Mouse (Mus musculus): Measurements from ENCODE around the gene Ccdc81. TPM values are rescaled to one million over a fixed set of nuclear protein-coding genes. Genes with fewer than 3 reads are reported as not detected.

The Ccdc81 gene
- 0.39 and 0.48 TPM in 2 replicates for polyA plus RNA-seq (2015; fragmentation: Nextera tagmentation; extraction: Ambion mirVana)

DNA sequence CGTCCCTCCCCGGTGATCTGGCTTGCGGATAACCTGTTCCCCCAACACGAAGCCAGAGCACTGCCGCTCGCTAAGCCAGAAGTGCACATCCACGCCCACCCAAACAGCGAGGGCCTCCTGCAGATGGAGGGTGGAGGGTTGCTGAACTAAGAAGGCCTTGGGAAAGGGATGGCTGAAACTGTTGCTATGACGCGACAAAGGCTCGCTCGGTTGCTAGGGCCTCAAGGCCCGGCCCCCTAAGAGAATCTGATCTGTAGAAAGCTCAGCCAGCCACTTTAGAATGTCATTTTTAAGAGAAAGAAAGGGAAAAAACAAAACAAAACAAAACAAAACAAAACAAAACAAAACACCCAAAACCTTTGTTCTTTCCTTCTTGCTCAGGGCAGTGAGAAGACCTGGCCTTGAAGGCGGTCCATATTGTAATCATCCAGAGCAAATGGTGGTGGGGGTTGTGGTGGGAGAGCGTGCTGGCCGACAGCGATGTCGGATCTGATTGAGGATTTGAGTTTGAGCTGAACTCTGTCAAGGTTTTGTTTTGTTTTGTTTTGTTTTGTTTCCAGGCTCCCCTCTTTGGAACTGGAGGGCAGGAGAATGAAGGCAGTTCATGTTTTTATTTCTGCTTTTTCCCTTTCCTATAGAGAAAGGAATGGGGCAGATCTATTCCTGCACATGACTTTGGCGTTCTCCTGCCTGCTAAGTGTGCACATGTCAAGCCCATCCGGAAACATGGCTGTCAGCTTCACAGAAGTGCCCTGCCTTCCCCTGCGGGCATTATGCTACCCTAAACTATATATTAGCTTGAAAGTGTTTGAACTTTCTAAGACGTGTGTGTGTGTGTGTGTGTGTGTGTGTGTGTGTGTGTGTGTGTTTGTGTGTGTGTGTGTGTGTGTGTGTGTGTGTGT is at the start of gene Ccdc81:
Gene Ccdc81, minus strand, starts transcription at position 188 of the 902 bp plus-strand sequence.
- Histone ChIP-seq H3K9ac (replicated peaks; ENCODE audit: low read depth, low read length) (no peak within 1 kb of the TSS), H3K27ac (ENCODE audit: low read length) (no peak within 1 kb of the TSS), H3K27me3 (replicated peaks; ENCODE audit: control insufficient read depth, insufficient read depth, low read length) (no peaks in the 10 kb centered on the region), H3K4me3 (replicated peaks; ENCODE audit: low read length) (no peak within 1 kb of the TSS), H3K4me2 (ENCODE audit: low read length) (peak within 1 kb of the TSS; percentile 30), H3K4me1 (replicated peaks; ENCODE audit: control insufficient read depth, insufficient read depth, low read length) (peaks cover 8% of the 10 kb centered on the region), H3K9me3 (ENCODE audit: control insufficient read depth, low read length) (no peaks in the 10 kb centered on the region), H3K36me3 (ENCODE audit: control insufficient read depth, insufficient read depth) (no peaks in the 10 kb centered on the region)
- 27% methylated on average over 22 of the region's 22 CpGs for WGBS
- ATAC-seq, result peak; percentile 84

DNA sequence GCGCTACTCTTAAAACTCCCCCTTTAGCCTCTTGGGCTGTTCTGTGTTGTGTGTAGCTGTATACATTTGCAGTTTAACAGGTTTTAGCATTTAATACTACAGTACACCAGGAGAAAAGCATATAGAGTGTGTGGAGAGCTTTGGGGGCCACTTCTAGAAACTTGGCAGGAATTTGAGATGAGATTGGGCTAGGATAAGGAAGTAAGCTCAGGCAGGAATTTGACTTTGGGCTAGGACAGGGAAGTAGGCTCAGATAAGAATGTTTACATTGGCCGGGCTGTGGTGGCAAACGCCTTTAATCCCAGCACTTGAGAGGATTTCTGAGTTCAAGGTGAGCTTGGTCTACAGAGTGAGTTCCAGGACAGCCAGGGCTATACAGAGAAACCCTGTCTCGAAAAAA is 46.0 kb upstream of the Ccdc81 start:
- 84% methylated on average over 4 of the region's 4 CpGs for WGBS
- H3K27ac ChIP-seq (ENCODE audit: low read length), result no peak overlapping the region
- no peaks in the 10 kb centered on the region for H3K27me3 ChIP-seq (replicated peaks; ENCODE audit: control insufficient read depth, insufficient read depth, low read length)
- H3K36me3 ChIP-seq (ENCODE audit: control insufficient read depth, insufficient read depth), result no peaks in the 10 kb centered on the region; the same call in 1 of the 2 replicates
- H3K4me2 ChIP-seq (ENCODE audit: low read length), result no peak overlapping the region
- no peak overlapping the region for H3K9ac ChIP-seq (replicated peaks; ENCODE audit: low read depth, low read length)
- no peak overlapping the region for H3K4me3 ChIP-seq (replicated peaks; ENCODE audit: low read length)
- H3K4me1 ChIP-seq (replicated peaks; ENCODE audit: control insufficient read depth, insufficient read depth, low read length), result no peaks in the 10 kb centered on the region
- H3K9me3 ChIP-seq (ENCODE audit: control insufficient read depth, low read length), result no peaks in the 10 kb centered on the region
- no peak for ATAC-seq

DNA sequence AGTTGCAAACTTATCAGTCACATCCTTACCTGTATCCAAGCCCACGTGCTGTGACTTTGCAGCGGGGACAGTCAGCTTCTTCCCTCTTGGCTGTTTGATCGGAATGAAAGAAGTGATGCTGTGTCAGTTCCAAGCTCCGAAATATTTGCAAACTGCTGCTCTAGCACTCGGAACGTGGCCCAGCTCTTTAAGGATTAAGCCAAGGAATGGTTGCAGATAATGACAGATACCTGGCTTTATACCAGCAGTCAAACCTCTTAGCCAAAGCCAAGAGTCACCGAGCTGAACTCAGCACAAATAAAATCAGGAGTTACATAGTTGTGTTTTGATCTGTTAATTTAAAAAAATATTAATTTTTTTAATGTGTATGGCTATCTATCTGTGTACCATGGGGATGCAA is 44.6 kb upstream of the Ccdc81 start:
- no peaks in the 10 kb centered on the region for H3K9me3 ChIP-seq (ENCODE audit: control insufficient read depth, low read length)
- H3K36me3 ChIP-seq (ENCODE audit: control insufficient read depth, insufficient read depth), result no peaks in the 10 kb centered on the region
- H3K4me2 ChIP-seq (ENCODE audit: low read length), result no peak overlapping the region
- 70% methylated on average over 7 of the region's 7 CpGs for WGBS
- no peaks in the 10 kb centered on the region for H3K27me3 ChIP-seq (replicated peaks; ENCODE audit: control insufficient read depth, insufficient read depth, low read length)
- H3K9ac ChIP-seq (replicated peaks; ENCODE audit: low read depth, low read length), result no peak overlapping the region
- no peak overlapping the region for H3K4me3 ChIP-seq (replicated peaks; ENCODE audit: low read length)
- no peak for ATAC-seq
- no peak overlapping the region for H3K27ac ChIP-seq (ENCODE audit: low read length)
- H3K4me1 ChIP-seq (replicated peaks; ENCODE audit: control insufficient read depth, insufficient read depth, low read length), result no peaks in the 10 kb centered on the region

DNA sequence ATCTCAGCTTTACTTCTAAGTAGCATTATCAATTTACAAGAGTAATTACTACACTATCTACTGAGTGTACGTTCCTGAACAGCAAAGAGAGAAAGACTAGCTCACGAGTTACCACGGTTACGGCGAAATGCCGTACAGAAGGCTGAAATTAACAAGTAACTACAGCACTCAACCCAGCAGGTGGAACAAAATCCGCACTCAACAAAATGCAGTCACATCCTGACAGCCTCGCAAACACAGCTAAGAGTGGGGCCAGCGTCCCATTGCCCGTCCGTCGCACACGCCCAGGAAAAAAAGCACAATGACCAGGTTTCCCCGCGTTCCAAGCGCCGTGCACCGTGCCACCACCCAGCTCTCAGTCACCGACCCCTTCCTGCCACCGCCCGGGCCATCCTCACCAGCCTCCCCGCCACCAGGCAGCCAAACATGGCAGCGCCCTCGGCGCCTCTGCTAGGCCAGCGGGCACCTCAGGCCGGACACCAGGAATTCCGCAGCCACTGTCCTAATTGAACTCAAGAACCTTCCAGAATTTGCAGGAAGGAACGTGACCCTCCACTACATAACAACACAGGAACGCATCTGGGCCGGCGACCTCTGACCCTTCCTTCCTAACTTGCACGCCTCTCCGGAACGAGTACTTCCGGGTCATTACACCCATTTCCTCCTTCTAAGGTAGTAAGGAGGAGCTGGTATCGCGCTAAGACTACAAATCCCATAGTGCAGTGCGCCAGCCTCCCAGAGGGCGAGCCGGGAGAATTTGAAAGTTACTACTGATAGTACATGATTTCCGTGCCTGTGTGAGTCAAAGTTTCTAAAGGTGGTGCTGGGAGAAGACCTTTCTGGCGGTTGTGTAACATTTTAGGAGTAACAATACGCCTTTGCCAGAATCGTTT is 37.4 kb upstream of the Ccdc81 start, which contains the start of gene Hikeshi:
Gene Hikeshi, minus strand, starts transcription at position 634 of the 893 bp plus-strand sequence.
- Histone ChIP-seq H3K36me3 (ENCODE audit: control insufficient read depth, insufficient read depth) (no peaks in the 10 kb centered on the region), H3K9ac (replicated peaks; ENCODE audit: low read depth, low read length) (peak within 1 kb of the TSS; percentile 85), H3K27me3 (replicated peaks; ENCODE audit: control insufficient read depth, insufficient read depth, low read length) (no peaks in the 10 kb centered on the region), H3K4me2 (ENCODE audit: low read length) (peak within 1 kb of the TSS; percentile 77), H3K4me3 (replicated peaks; ENCODE audit: low read length) (peak within 1 kb of the TSS; percentile 98), H3K27ac (ENCODE audit: low read length) (peak within 1 kb of the TSS; percentile 82), H3K9me3 (ENCODE audit: control insufficient read depth, low read length) (no peaks in the 10 kb centered on the region), H3K4me1 (replicated peaks; ENCODE audit: control insufficient read depth, insufficient read depth, low read length) (peaks cover 14% of the 10 kb centered on the region)
- WGBS, result under 1% methylated on average over 45 of the region's 45 CpGs
- peak; percentile 99 for ATAC-seq

DNA sequence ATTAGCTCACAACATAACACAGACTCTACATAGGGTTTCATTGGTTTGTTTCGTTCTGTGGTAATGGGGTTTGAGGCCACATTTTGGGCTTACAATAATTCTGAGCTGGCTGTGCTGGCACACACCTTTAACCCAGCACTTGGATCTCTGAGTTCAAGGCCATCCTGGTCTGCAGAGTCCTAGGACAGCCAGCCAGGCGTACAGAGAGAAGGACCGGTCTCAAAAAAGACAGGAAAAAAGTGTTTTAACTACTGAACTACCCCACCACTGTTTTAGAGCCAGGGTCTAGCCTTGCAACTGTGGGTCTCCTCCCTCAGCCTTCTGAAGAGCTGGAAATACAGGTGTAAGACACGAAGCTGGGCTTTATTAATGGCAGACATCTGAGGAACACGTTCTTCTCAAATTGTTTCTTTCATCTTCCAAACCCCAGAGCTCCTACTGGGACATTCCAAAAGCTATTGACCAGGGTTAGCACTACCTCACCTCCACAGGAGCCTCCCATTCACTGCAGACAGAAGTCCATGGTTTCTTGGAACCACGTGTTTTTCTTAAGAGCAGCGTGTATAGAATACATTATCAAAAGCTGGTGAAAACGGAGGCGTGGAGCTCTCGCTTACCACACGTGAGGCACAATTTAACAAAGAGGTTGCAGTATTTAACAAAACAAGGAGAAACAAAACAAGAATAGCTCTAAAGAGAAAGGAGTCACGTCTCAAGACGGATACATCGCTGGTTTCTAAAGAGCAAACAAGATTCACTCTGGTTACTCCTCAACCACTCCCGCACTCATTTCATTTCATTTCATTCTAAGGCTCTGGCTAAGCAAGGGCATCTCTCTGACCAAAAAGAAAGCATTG is 36.3 kb upstream of the Ccdc81 start:
- 30% methylated on average over 15 of the region's 15 CpGs for WGBS

DNA sequence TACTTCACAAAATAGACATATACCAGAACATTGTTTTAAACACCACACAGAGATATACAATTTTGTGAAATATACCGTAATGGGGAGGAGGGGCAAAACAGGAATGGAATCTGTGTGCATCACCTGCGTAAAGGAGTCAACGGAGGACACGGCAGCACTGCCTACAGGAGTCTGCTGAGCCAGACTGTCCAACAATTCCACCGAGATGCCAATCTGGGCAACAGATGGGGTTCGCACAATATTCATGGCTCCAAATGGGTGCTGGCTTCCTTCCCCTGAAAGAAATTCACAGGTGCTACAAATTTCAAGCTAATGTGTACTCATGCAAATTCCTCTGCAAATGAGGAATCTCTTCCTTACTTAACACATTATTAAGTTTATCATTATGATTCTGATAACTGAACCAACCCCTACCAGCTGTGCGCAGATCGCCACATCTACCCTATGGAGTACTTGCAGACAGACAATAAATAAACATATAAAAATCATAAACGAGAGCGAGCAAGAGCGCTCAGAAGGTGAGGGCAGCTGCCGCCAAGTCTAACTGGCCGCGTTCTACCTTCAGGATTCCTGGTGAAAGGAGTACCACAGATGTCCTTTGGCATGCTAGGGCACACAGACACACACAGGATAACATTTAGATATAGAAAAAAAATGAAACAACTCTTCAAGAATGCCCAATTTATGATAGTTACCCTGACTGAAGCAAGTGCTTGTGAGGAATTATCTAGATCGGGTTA is 20.2 kb upstream of the Ccdc81 start:
- peaks cover 3% of the 10 kb centered on the region; the same call in 1 of the 2 replicates for H3K4me1 ChIP-seq (replicated peaks; ENCODE audit: control insufficient read depth, insufficient read depth, low read length)
- ATAC-seq, result peak; percentile 54
- H3K36me3 ChIP-seq (ENCODE audit: control insufficient read depth, insufficient read depth), result peaks cover 6% of the 10 kb centered on the region
- H3K4me2 ChIP-seq (ENCODE audit: low read length), result no peak overlapping the region
- H3K9me3 ChIP-seq (ENCODE audit: control insufficient read depth, low read length), result no peaks in the 10 kb centered on the region
- no peaks in the 10 kb centered on the region for H3K27me3 ChIP-seq (replicated peaks; ENCODE audit: control insufficient read depth, insufficient read depth, low read length)
- no peak overlapping the region for H3K27ac ChIP-seq (ENCODE audit: low read length)
- WGBS, result 86% methylated on average over 15 of the region's 15 CpGs
- no peak overlapping the region for H3K4me3 ChIP-seq (replicated peaks; ENCODE audit: low read length)
- H3K9ac ChIP-seq (replicated peaks; ENCODE audit: low read depth, low read length), result no peak overlapping the region

More for the DNA sequence above, 36.3 kb upstream of the Ccdc81 start:
- no peak for ATAC-seq
- H3K36me3 ChIP-seq (ENCODE audit: control insufficient read depth, insufficient read depth), result no peaks in the 10 kb centered on the region
- no peaks in the 10 kb centered on the region for H3K27me3 ChIP-seq (replicated peaks; ENCODE audit: control insufficient read depth, insufficient read depth, low read length)
- no peak overlapping the region for H3K27ac ChIP-seq (ENCODE audit: low read length)
- peak overlapping the region; percentile 85 for H3K9ac ChIP-seq (replicated peaks; ENCODE audit: low read depth, low read length)
- H3K4me1 ChIP-seq (replicated peaks; ENCODE audit: control insufficient read depth, insufficient read depth, low read length), result peaks cover 14% of the 10 kb centered on the region
- H3K4me3 ChIP-seq (replicated peaks; ENCODE audit: low read length), result peak overlapping the region; percentile 98
- H3K4me2 ChIP-seq (ENCODE audit: low read length), result peak overlapping the region; percentile 77
- no peaks in the 10 kb centered on the region for H3K9me3 ChIP-seq (ENCODE audit: control insufficient read depth, low read length)

DNA sequence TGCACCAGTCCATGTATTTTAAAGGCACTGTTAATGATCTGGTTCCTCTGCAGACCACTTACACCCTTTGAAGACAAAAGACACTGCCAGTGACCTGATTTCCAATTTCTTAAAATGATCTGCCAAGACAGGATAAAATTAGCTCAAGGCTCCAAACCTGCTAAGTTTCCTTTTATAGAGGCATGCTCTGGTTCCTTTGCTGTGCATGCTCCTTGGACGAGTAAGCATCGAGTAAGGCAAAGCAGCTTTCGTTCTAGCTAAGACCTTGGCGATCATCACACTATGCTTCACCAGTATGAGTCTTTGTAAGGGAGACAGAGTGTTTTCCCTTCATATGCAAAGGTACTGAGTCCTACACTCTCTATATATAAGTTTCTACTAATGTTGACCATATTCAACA is 14.3 kb upstream of the Ccdc81 start:
- Histone ChIP-seq H3K36me3 (ENCODE audit: control insufficient read depth, insufficient read depth) (peaks cover 10% of the 10 kb centered on the region), H3K27me3 (replicated peaks; ENCODE audit: control insufficient read depth, insufficient read depth, low read length) (no peaks in the 10 kb centered on the region), H3K4me3 (replicated peaks; ENCODE audit: low read length) (no peak overlapping the region), H3K9ac (replicated peaks; ENCODE audit: low read depth, low read length) (no peak overlapping the region), H3K27ac (ENCODE audit: low read length) (no peak overlapping the region), H3K4me2 (ENCODE audit: low read length) (no peak overlapping the region), H3K9me3 (ENCODE audit: control insufficient read depth, low read length) (no peaks in the 10 kb centered on the region), H3K4me1 (replicated peaks; ENCODE audit: control insufficient read depth, insufficient read depth, low read length) (no peaks in the 10 kb centered on the region; the same call in 1 of the 2 replicates)
- ATAC-seq, result no peak
- WGBS, result 92% methylated on average over 4 of the region's 4 CpGs

DNA sequence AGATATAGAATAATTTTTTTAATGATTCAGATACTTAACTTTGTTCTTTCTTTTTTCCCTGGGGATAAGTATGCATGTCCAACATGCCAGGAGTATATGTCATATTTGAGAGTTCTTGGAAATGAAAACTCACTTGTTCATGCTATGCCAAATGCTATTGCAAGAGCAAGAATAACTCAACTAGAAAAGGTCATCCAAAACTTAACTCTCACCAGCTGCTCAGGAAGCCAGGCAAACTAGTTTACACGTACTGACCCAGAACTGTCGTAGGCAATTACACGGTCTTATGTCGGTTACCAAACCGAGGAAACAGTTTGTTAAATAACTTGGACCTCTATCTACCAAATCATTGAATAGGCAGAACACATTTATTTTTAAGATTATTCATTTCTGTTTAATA is 13.3 kb upstream of the Ccdc81 start:
- Histone ChIP-seq H3K4me2 (ENCODE audit: low read length) (no peak overlapping the region), H3K9me3 (ENCODE audit: control insufficient read depth, low read length) (no peaks in the 10 kb centered on the region), H3K9ac (replicated peaks; ENCODE audit: low read depth, low read length) (no peak overlapping the region), H3K4me3 (replicated peaks; ENCODE audit: low read length) (no peak overlapping the region), H3K4me1 (replicated peaks; ENCODE audit: control insufficient read depth, insufficient read depth, low read length) (no peaks in the 10 kb centered on the region; the same call in 1 of the 2 replicates), H3K27ac (ENCODE audit: low read length) (no peak overlapping the region), H3K27me3 (replicated peaks; ENCODE audit: control insufficient read depth, insufficient read depth, low read length) (no peaks in the 10 kb centered on the region), H3K36me3 (ENCODE audit: control insufficient read depth, insufficient read depth) (peaks cover 10% of the 10 kb centered on the region)
- 90% methylated on average over 5 of the region's 5 CpGs for WGBS
- no peak for ATAC-seq
